Comparison of ENCODE assay signal across 8 mouse cellular contexts in genomic region chr4:132732148-132732684, GRCm38 (mm10). TPM values are rescaled to one million over a fixed set of nuclear protein-coding genes. Genes with fewer than 3 reads are reported as not detected.
DNase-seq lines count a peak whose midpoint lies in the region; ATAC-seq and TF ChIP-seq lines count a peak whose summit lies in the region.

TSS of gene Xkr8 (minus strand) at chr4:132732546.

- no peaks in the 10 kb centered on the region for H3K27me3 ChIP-seq in intestine, embryonic 16.5 days (replicated peaks; ENCODE audit: control insufficient read depth, insufficient read depth, low read length)
- no peaks in the 10 kb centered on the region for H3K27me3 ChIP-seq in limb, embryonic 13.5 days
- H3K27me3 ChIP-seq in midbrain, embryonic 15.5 days (replicated peaks), result no peaks in the 10 kb centered on the region
- H3K27me3 ChIP-seq in spleen, adult 2 months (ENCODE audit: control insufficient read depth, insufficient read depth, low read length), result no peaks in the 10 kb centered on the region

- DNase-seq in layer of hippocampus, adult 11-12 months (ENCODE audit: low spot score), result peak; percentile 73
- DNase-seq in layer of hippocampus, adult 9-10 months (ENCODE audit: low spot score), result no peak
- DNase-seq in embryo, embryonic 9.5 days (ENCODE audit: extremely low spot score), result peak; percentile 93
- DNase-seq in gonadal fat pad, adult 2 months (ENCODE audit: low read depth), result no peak
- DNase-seq in spleen, adult 2 months (ENCODE audit: low read depth in 1 of 2, low spot score in 2 of 2), result peak; percentile 59 to 94

- no peak within 1 kb of the TSS for H3K27ac ChIP-seq in intestine, embryonic 16.5 days (ENCODE audit: low read length)
- 0 out of 2 replicates have a peak within 1 kb of the TSS, but pooled peaks have one; percentile 1 for H3K27ac ChIP-seq in limb, embryonic 13.5 days
- H3K27ac ChIP-seq in midbrain, embryonic 15.5 days, result peak within 1 kb of the TSS; percentile 45
- H3K27ac ChIP-seq in spleen, adult 2 months (ENCODE audit: insufficient read depth, low read length), result no peak within 1 kb of the TSS

- peak within 1 kb of the TSS; percentile 72 for H3K9ac ChIP-seq in intestine, embryonic 16.5 days (ENCODE audit: low read depth, low read length)
- H3K9ac ChIP-seq in limb, embryonic 13.5 days, result peak within 1 kb of the TSS; percentile 74
- peak within 1 kb of the TSS; percentile 67 for H3K9ac ChIP-seq in midbrain, embryonic 15.5 days

- 1% methylated on average over 34 of the region's 34 CpGs for WGBS in intestine, embryonic 16.5 days
- 3% methylated on average over 34 of the region's 34 CpGs for WGBS in limb, embryonic 13.5 days
- WGBS in midbrain, embryonic 15.5 days, result 4% methylated on average over 34 of the region's 34 CpGs
- 2% methylated on average over 34 of the region's 34 CpGs for WGBS in spleen, adult 2 months

- H3K4me1 ChIP-seq in intestine, embryonic 16.5 days (ENCODE audit: control insufficient read depth, insufficient read depth, low read length), result peaks cover 5% of the 10 kb centered on the region
- H3K4me1 ChIP-seq in limb, embryonic 13.5 days, result peaks cover 15% of the 10 kb centered on the region
- peaks cover 9% of the 10 kb centered on the region for H3K4me1 ChIP-seq in midbrain, embryonic 15.5 days
- H3K4me1 ChIP-seq in spleen, adult 2 months (ENCODE audit: control insufficient read depth, insufficient read depth, insufficient read length), result peaks cover 5% of the 10 kb centered on the region; the same call in 1 of the 2 replicates

- peak; percentile 97 for ATAC-seq in intestine, embryonic 16.5 days
- ATAC-seq in limb, embryonic 13.5 days (ENCODE audit: low FRiP score, low read depth), result peak; percentile 97
- peak; percentile 98 for ATAC-seq in midbrain, embryonic 15.5 days (replicated peaks)

- no peaks in the 10 kb centered on the region for H3K36me3 ChIP-seq in intestine, embryonic 16.5 days (ENCODE audit: control insufficient read depth, insufficient read depth, low read length)
- H3K36me3 ChIP-seq in limb, embryonic 13.5 days, result peaks cover 9% of the 10 kb centered on the region
- H3K36me3 ChIP-seq in midbrain, embryonic 15.5 days (replicated peaks), result 0 out of 2 replicates have a peak, but pooled peaks cover 3% of the 10 kb centered on the region
- H3K36me3 ChIP-seq in spleen, adult 2 months (ENCODE audit: control insufficient read depth, insufficient read depth, low read length), result peaks cover 4% of the 10 kb centered on the region

- TF ChIP-seq CTCF in spleen, adult 2 months (IDR thresholded peaks at IDR 0.05; ENCODE audit: extremely low read depth, insufficient read depth, insufficient read length, insufficient replicate concordance), result no peak

- no peaks in the 10 kb centered on the region for H3K9me3 ChIP-seq in intestine, embryonic 16.5 days (ENCODE audit: control insufficient read depth, low read length)
- no peaks in the 10 kb centered on the region for H3K9me3 ChIP-seq in limb, embryonic 13.5 days
- no peaks in the 10 kb centered on the region for H3K9me3 ChIP-seq in midbrain, embryonic 15.5 days

- H3K4me3 ChIP-seq in intestine, embryonic 16.5 days (ENCODE audit: low read length), result peak within 1 kb of the TSS; percentile 57
- peak within 1 kb of the TSS; percentile 66 for H3K4me3 ChIP-seq in limb, embryonic 13.5 days
- peak within 1 kb of the TSS; percentile 59 for H3K4me3 ChIP-seq in midbrain, embryonic 15.5 days
- peak within 1 kb of the TSS; percentile 71 for H3K4me3 ChIP-seq in spleen, adult 2 months (ENCODE audit: extremely low read depth, insufficient read depth, insufficient read length)

- no peak; the same call in 1 of the 2 replicates for TF ChIP-seq POLR2A in spleen, adult 2 months (IDR thresholded peaks at IDR 0.05; ENCODE audit: low read depth, low read length)

- H3K4me2 ChIP-seq in intestine, embryonic 16.5 days (ENCODE audit: low read depth, low read length), result peak within 1 kb of the TSS; percentile 87
- peak within 1 kb of the TSS; percentile 87 for H3K4me2 ChIP-seq in limb, embryonic 13.5 days (replicated peaks)
- peak within 1 kb of the TSS; percentile 86 for H3K4me2 ChIP-seq in midbrain, embryonic 15.5 days

RNA-seq across cellular contexts. Expression of gene Xkr8, which starts in this region (rescaled TPM):
- 8.8 and 11.5 TPM in 2 replicates for polyA plus RNA-seq in gonadal fat pad, adult 2 months (2012; rRNA removed)
- polyA plus RNA-seq in intestine, embryonic 16.5 days (2015; fragmentation: Nextera tagmentation; extraction: Ambion mirVana), result 3.3 and 3.4 TPM in 2 replicates
- 8.7 and 9.7 TPM in 2 replicates for polyA plus RNA-seq in limb, embryonic 13.5 days (2015; fragmentation: Nextera tagmentation; extraction: Ambion mirVana)
- 4.0 and 5.4 TPM in 2 replicates for polyA plus RNA-seq in midbrain, embryonic 15.5 days (2015; fragmentation: Nextera tagmentation; extraction: Ambion mirVana)
- 3.4 and 7.8 TPM in 2 replicates for polyA plus RNA-seq in spleen, adult 2 months (2012; rRNA removed)

Comparison
In these comparisons a context has a peak if more than half of its experiments do, and no peak if none do; other contexts are left out.
1. DNase-seq: peak in layer of hippocampus, adult 11-12 months (single experiment), embryo, embryonic 9.5 days (single experiment) and spleen, adult 2 months (2 of 2); none in layer of hippocampus, adult 9-10 months (single experiment) and gonadal fat pad, adult 2 months (single experiment).
2. H3K27ac ChIP-seq: peak in limb, embryonic 13.5 days (single experiment) and midbrain, embryonic 15.5 days (single experiment); none in intestine, embryonic 16.5 days (single experiment) and spleen, adult 2 months (single experiment).
3. Peak in every context shown above with its lines, with median percentiles within 50 percentile points of each other: ATAC-seq, H3K4me2 ChIP-seq, H3K4me3 ChIP-seq and H3K9ac ChIP-seq.